Mouse (Mus musculus) limb, embryonic 14.5 days (tissue): ENCODE results near the gene Tmem132b. TPM values are rescaled to one million over a fixed set of nuclear protein-coding genes. Genes with fewer than 3 reads are reported as not detected.

Experiments used
- ATAC-seq: fragments of 200-750 bp; cut with Nextera tagmentation; 2 replicates; pipeline ENCODE4 v1.8.0; 2017; ENCODE audit warnings: low read depth, moderate number of reproducible peaks, moderate TSS enrichment; ENCODE audit not compliant: low FRiP score
- DNase-seq: peaks from one replicate; pipeline ENCODE4 v3.0.0-alpha.2; 2015; ENCODE audit warnings: low spot score
- H3K27ac ChIP-seq: fragments of 300-500 bp; sonication (generic); replicated peaks from 2 replicates; pipeline ENCODE4 v1.5.1; 2014; ENCODE audit warnings: low read depth, mild to moderate bottlenecking, low read length, moderate library complexity, mixed read lengths
- H3K27me3 ChIP-seq: fragments of 300-500 bp; sonication (generic); 2 replicates; pipeline ENCODE4 v1.6.1; 2014; ENCODE audit warnings: low read length, mixed read lengths; ENCODE audit not compliant: control insufficient read depth, insufficient read depth
- H3K36me3 ChIP-seq: fragments of 300-500 bp; sonication (generic); 2 replicates; pipeline ENCODE4 v1.6.1; 2014; ENCODE audit warnings: mild to moderate bottlenecking, low read length, moderate library complexity, mixed read lengths; ENCODE audit not compliant: control insufficient read depth, insufficient read depth
- H3K4me1 ChIP-seq: fragments of 300-500 bp; sonication (generic); 2 replicates; pipeline ENCODE4 v1.6.1; 2014; ENCODE audit warnings: antibody characterized with exemption, low read length, mixed read lengths; ENCODE audit not compliant: control insufficient read depth, insufficient read depth
- H3K4me2 ChIP-seq: fragments of 300-500 bp; sonication (generic); replicated peaks from 2 replicates; pipeline ENCODE4 v1.6.1; 2014; ENCODE audit warnings: low read depth, mild to moderate bottlenecking, low read length, moderate library complexity; ENCODE audit not compliant: severe bottlenecking
- H3K4me3 ChIP-seq: fragments of 300-500 bp; sonication (generic); replicated peaks from 2 replicates; pipeline ENCODE4 v1.5.1; 2014; ENCODE audit warnings: low read length
- H3K9ac ChIP-seq: fragments of 300-500 bp; sonication (generic); 2 replicates; pipeline ENCODE4 v1.6.1; 2014; ENCODE audit warnings: mild to moderate bottlenecking, low read depth, low read length, moderate library complexity; ENCODE audit not compliant: severe bottlenecking
- H3K9me3 ChIP-seq: fragments of 300-500 bp; sonication (generic); 2 replicates; pipeline ENCODE4 v1.6.1; 2016; ENCODE audit warnings: low read length; ENCODE audit not compliant: control insufficient read depth
- POLR2A ChIP-seq: fragments of 200-500 bp; IDR thresholded peaks from 2 replicates; pipeline ENCODE4 v1.8.0; 2012; ENCODE audit warnings: inconsistent platforms, mild to moderate bottlenecking, moderate library complexity, borderline replicate concordance; ENCODE audit not compliant: insufficient read depth, insufficient read length; ENCODE audit errors: extremely low read depth
- WGBS: fragments of 180-500 bp; shearing (Covaris S2); extraction: QIAGEN DNeasy Blood & Tissue Kit; methylation state at CpG from one replicate; pipeline ENCODE4 v1.1.7; 2014; 5-methylcytosine and 5-hydroxymethylcytosine counted together
- polyA plus RNA-seq, 2 experiments: library from polyadenylated mRNA; depleted of rRNA in 1 of 2; stranded (reverse) in 1 of 2; unstranded in 1 of 2; fragments of >200 nt; fragmentation: Nextera tagmentation in 1 of 2; extraction: Ambion mirVana in 1 of 2; gene quantifications; 2 replicates each; pipeline versions ENCODE4 v1.2.1 to v1.2.3; 2012 to 2014

Gene Tmem132b
- polyA plus RNA-seq, 2 experiments, result 0.28 to 0.36 TPM

DNA sequence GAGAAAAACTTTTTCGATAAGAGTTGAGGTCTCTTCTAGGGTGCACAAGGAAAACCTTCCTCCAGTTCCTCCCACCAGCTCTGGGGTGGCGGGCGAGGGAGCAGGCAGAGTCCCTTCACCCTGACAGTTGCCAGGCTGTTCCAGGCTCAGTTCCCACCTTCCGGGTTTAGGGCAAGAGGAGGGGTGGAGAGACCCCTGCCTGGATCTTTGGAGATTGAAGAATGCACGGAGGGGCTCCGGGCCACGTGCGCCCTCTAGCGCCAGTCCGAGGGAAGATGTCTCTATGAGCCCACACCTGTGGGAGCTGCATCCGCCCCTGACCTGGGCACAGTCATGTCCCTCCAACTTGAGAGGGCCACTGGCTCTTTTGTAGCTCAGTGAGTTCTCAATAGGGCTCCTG, 268.5 kb downstream of the Tmem132b start:
- H3K27me3 ChIP-seq, result no peaks in the 10 kb centered on the region
- no peaks in the 10 kb centered on the region for H3K36me3 ChIP-seq
- H3K9me3 ChIP-seq, result no peaks in the 10 kb centered on the region
- ATAC-seq, result no peak
- H3K27ac ChIP-seq, result no peak overlapping the region
- no peak overlapping the region for H3K9ac ChIP-seq
- no peak overlapping the region for H3K4me3 ChIP-seq
- H3K4me1 ChIP-seq, result no peaks in the 10 kb centered on the region
- no peak overlapping the region for H3K4me2 ChIP-seq
- WGBS, result 12% methylated on average over 11 of the region's 11 CpGs
- TF ChIP-seq POLR2A, result no peak
- no peak for DNase-seq

DNA sequence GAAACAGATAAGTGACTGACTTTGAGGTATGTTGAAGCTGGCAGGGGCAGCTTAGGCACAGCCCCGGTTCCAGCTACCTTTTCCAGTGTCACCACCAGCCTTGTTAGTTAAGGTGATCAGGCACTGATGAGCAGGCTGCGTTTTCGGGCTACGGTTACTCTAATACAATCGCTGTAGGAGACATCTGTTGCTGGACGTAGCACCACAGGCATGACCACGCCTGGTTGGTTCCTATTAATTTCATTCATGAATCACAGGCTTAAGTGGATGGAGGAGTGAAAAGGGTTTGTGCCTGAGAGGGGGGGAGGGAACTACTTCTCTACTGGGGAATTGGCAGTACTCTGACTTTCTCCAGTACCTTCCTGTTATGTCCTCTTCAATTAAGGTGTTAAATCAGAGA, 271.2 kb downstream of the Tmem132b start:
- Histone ChIP-seq H3K4me1 (no peaks in the 10 kb centered on the region), H3K36me3 (no peaks in the 10 kb centered on the region), H3K27ac (no peak overlapping the region), H3K9me3 (no peaks in the 10 kb centered on the region), H3K9ac (no peak overlapping the region), H3K27me3 (no peaks in the 10 kb centered on the region), H3K4me3 (no peak overlapping the region), H3K4me2 (no peak overlapping the region)
- TF ChIP-seq POLR2A, result no peak
- WGBS, result 77% methylated on average over 7 of the region's 7 CpGs
- no peak for DNase-seq
- no peak for ATAC-seq

DNA sequence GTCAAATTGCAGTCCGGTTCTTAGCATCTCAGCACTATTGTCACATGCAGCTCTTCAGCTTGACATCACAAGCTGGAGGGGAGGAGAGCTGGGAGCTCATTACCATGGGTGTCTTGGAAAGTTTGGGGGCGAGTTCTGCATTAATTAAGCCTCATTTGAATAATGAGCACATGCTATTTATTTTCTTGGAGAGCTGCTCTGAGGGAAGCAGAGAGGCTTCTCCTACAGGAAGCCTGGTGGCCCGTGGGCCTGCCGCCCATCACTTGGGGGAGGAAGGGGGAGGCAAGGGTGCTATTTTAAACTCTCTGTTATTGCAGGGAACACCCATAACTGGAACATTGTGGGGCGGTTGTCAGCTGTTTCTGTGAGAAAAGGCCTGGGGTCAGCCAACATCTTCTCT, 273.8 kb downstream of the Tmem132b start:
- no peaks in the 10 kb centered on the region for H3K27me3 ChIP-seq
- no peaks in the 10 kb centered on the region for H3K9me3 ChIP-seq
- no peak overlapping the region for H3K4me3 ChIP-seq
- TF ChIP-seq POLR2A, result no peak
- DNase-seq (no peak), ATAC-seq (no peak)
- H3K27ac ChIP-seq, result no peak overlapping the region
- no peaks in the 10 kb centered on the region for H3K4me1 ChIP-seq
- H3K4me2 ChIP-seq, result no peak overlapping the region
- H3K9ac ChIP-seq, result no peak overlapping the region
- H3K36me3 ChIP-seq, result no peaks in the 10 kb centered on the region
- 70% methylated on average over 5 of the region's 5 CpGs for WGBS

DNA sequence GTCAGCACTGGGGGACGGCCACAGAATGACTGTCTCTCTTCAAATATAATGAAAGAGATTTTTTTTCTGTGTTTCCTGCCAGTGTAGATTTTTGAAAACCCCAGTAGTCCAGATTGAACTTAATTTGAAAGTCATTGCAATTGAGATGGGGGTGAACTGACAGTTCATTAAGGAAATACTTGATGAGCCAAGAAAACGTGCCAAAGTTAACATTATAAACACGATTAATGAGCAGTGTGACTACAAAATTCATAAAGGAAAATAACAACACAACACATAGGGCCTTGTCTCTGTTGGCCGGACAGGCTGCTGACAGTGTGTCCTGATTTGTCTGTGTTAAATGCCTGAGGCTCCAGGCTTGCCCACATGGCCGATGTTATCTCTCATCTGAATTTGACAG, 276.3 kb downstream of the Tmem132b start:
- Histone ChIP-seq H3K9ac (no peak overlapping the region), H3K4me2 (no peak overlapping the region), H3K27me3 (no peaks in the 10 kb centered on the region), H3K4me1 (no peaks in the 10 kb centered on the region), H3K4me3 (no peak overlapping the region), H3K27ac (no peak overlapping the region), H3K9me3 (no peaks in the 10 kb centered on the region), H3K36me3 (no peaks in the 10 kb centered on the region)
- WGBS, result 86% methylated on average over 5 of the region's 5 CpGs
- ATAC-seq, result no peak
- no peak for TF ChIP-seq POLR2A
- no peak for DNase-seq

DNA sequence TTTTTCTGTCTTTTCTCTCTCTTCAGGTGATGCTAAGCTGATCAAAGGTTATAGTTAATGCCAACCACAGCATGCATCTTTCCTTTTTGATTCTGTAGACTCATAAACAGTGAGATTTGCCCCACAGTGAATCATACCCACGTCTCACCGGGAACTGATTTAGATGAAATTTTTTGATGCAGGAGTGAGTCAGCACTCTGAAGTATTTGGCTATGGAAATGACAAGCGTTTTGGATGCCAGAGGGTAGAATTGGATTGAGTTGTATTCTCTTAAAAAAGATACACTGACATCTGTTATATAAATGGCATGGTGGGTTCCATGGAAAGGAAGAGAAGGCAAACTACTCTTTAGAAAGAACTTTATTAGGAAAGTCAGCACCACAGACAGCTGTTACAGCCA, 297.8 kb downstream of the Tmem132b start:
- Histone ChIP-seq H3K4me2 (no peak overlapping the region), H3K36me3 (no peaks in the 10 kb centered on the region), H3K4me3 (no peak overlapping the region), H3K9ac (no peak overlapping the region), H3K27me3 (no peaks in the 10 kb centered on the region), H3K27ac (no peak overlapping the region), H3K9me3 (no peaks in the 10 kb centered on the region), H3K4me1 (no peaks in the 10 kb centered on the region)
- no peak for TF ChIP-seq POLR2A
- 75% methylated on average over 3 of the region's 3 CpGs for WGBS
- no peak for ATAC-seq
- DNase-seq, result no peak

DNA sequence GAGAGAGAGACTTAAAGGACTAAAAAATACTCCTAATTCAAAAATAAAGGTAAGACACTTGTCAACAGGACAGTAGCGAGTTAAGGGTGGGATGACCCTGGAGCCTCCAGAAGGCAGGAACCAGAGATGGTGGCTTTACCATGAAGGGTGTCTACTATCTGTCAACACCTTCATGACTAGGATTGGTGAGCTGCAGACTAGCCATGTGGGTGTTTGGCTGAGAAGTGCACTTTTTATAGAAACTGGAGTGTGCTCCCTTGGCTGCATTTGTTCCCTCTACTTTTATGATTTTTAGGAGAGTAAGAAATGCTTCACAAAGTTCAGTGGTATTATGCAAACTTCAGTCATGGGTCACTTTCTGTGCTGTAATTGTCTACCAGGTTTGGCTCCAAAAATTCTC, 304.3 kb downstream of the Tmem132b start:
- no peak for DNase-seq
- no peak for TF ChIP-seq POLR2A
- no peak overlapping the region for H3K4me2 ChIP-seq
- no peaks in the 10 kb centered on the region for H3K36me3 ChIP-seq
- H3K9ac ChIP-seq, result no peak overlapping the region
- no peak for ATAC-seq
- no peaks in the 10 kb centered on the region for H3K27me3 ChIP-seq
- H3K4me1 ChIP-seq, result no peaks in the 10 kb centered on the region
- no peaks in the 10 kb centered on the region for H3K9me3 ChIP-seq
- H3K4me3 ChIP-seq, result no peak overlapping the region
- 82% methylated on average over 1 of the region's 1 CpGs for WGBS
- H3K27ac ChIP-seq, result no peak overlapping the region
